Mouse (Mus musculus) right cerebral cortex, postnatal 10 days (tissue): ENCODE data around the gene Acot11.
"Not testable (repeated sequence)": the region's sequence is repeated elsewhere in the genome, so short reads cannot be mapped to it uniquely, and the experiment has no call there.

Source experiments
- DNase-seq, 2 experiments: peaks; one replicate each; pipeline ENCODE4 v3.0.0; 2021; ENCODE audit warnings: low spot score in 2 of 2

Gene Acot11

DNA sequence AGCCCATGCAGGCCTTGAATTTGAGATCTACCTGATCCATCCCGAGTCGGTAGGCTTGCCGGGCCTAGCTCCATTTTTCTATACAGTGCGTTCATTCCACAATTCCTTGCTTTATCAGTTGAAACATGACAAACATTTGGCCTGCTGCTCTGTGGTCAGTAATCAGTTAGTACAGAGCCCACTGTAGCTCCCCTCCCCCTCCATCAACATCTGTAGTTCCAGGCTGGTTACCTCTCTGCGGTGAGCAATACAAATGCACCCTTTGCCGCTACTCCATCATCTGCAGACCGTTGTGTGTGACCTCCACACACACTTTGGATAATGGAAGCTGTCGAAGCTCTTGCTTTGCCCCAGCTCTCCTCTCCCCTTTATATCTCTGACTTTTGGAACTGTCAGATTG is 6.4 kb upstream of the Acot11 start:
- no peak for DNase-seq

DNA sequence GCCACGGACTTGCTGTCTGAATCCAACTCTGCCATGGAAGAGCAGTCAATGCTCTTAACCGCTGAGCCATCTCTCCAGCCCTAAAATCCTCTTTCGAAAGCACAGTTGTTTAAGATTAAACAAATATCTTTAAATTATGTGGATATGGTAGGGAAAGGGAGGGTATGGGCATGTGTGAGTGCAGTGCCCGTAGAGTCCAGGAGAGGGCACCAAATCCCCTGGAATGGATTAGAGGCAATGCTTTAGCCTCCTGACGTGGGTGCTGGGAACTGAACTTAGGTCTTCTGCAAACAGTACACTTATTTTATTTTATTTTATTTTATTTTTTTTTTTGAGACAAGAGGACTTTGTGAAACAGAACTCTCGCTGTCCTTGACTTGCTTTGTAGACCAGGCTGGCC is 5.2 kb upstream of the Acot11 start:
- DNase-seq, result no peak

GRCm38 (mm10) chr4:106807287-106807686 is 2.5 kb upstream of the Acot11 start:
- no peak for DNase-seq

DNA sequence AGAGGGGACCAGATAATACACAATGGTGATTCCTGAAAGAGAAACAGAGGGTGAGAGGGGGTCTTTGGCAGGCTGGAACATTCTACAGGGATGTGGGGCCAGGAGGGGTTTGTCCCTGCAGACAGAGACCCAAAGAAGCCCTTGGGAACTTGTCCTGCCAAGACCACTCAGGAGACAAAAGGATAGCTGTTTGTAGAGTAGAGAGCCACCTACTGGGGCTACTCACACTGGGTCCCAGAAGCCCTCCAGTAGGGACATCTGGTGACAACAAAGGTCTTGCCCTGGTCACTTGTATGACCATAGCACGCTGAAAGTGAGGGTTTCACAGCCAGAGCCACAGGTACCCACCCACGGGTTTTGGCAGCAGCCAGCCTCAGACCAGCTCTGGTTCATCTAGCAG is 1.1 kb upstream of the Acot11 start:
- no peak for DNase-seq

DNA sequence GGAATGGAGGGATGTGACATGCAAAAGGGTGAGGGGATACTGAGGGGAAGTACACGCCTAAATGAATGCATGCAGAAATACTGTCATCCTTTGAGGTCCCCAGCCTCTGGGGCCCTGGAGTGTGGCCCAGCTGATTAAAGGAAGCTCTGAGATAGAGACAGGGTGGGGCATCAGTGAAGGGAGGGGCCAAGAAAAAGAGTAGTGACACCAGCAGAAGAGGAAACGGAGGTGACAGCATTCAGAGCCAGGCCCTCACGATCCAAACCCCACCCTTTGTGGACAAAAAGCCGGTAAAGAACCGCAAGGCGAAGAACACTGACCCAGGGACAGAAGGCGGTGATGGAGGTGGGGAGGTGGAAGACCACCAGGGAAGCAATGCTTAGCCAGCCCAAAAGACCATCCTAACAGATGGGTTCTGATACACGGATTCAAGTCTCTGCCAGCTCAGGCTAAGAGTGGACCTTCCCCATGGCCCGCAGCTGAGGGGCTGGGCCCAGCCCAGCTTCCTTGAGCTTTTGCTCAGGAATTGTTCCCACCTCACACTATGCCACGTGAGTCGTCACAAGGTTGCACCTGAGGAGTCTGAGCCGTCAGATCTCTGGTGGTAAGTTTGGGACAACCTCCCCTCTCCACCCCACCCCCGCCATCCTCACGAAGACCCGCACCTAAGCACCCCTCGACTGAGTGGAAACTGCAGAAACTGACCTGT is 443 bp downstream of the Acot11 start:
- no peak for DNase-seq

DNA sequence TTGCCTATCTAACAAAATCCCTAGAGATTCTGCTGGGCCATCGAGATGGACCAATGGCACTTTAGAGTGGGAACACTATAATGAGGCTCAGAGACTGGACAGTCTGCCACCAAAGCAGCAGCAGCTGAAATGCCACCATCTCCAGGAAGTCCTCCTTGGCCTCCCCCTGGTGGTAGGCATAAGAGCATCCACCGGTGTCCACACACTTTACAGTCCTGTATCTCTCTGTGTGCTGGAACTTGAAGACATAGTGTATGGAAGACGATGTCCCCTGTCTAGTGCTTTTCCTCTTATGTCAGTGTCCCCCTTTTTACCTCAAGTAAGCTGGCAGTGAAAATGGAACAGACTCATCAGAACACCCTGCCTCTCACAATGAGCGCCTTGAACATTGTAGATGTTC is 1.0 kb downstream of the Acot11 start:
- no peak for DNase-seq

GRCm38 (mm10) chr4:106799772-106800336 is 4.9 kb downstream of the Acot11 start:
- peak; percentile 77 to 86 for DNase-seq

GRCm38 (mm10) chr4:106798908-106799546 is 5.8 kb downstream of the Acot11 start:
- DNase-seq, result peak; percentile 62 to 76

GRCm38 (mm10) chr4:106795289-106795688 is 9.5 kb downstream of the Acot11 start:
- DNase-seq, result no peak

DNA sequence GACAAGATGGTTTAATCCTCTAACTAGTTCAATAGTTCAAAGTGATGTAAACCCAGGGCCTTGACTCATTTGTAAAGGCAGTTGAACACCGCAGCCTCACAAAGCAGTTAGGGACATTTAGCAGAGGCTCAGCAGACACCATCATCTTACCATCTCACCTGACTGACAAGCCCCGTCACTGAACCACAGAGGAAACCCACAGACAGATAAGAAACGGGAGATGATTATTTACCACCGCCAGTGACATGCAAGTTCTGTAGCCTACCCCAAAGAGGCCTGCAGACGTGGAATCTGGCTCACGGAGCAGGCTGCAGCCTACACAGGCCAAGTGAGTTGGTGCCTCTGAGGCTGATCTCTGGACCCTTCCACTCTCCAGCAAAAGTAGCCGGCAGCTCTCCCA is 10.6 kb downstream of the Acot11 start:
- no peak for DNase-seq

DNA sequence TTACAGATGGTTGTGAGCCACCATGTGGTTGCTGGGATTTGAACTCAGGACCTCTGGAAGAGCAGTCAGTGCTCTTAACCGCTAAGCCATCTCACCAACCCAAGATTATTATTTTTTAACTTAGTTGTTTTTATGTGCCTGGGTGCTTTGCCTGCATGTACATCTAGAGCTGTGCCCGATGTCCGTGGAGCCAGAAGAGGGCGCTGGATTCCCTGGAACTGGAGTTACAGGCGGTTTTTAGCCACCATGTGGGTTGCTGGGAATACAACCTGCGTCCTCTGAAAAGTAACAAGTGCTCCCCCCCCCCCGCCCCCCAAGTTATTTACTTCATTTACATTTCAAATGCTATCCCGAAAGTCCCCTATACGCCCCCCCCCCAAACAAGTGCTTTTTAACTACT is 11.0 kb downstream of the Acot11 start:
- DNase-seq, result not testable (repeated sequence)

- DNase-seq, result no peak
Observed at GRCm38 (mm10) chr4:106792276-106792675, 12.5 kb downstream of the Acot11 start.

GRCm38 (mm10) chr4:106790938-106791337 is 13.9 kb downstream of the Acot11 start:
- no peak for DNase-seq

GRCm38 (mm10) chr4:106790218-106790617 is 14.6 kb downstream of the Acot11 start:
- not testable (repeated sequence) for DNase-seq

DNA sequence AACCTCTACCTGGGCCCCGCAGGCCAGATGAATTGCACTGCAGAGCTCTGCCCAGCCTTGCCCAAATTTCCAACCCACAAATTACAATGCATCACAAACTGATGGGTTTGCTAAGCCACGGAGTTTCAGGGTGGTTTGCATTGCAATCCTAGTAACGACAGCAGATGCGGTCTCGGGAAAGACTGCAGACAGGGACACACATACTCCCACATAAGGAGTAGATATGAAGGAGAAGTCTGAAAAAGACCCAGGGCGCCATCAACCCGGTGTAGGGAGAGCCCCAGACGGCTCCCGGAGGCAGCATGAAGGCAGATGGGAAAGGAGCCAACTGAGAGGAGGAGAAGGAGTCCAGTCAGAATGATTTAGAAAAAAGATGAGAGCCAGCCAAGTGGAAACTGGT is 15.1 kb downstream of the Acot11 start:
- peak; percentile 54 to 67 for DNase-seq

- DNase-seq, result no peak
Observed at GRCm38 (mm10) chr4:106788627-106789026, 16.2 kb downstream of the Acot11 start.

DNA sequence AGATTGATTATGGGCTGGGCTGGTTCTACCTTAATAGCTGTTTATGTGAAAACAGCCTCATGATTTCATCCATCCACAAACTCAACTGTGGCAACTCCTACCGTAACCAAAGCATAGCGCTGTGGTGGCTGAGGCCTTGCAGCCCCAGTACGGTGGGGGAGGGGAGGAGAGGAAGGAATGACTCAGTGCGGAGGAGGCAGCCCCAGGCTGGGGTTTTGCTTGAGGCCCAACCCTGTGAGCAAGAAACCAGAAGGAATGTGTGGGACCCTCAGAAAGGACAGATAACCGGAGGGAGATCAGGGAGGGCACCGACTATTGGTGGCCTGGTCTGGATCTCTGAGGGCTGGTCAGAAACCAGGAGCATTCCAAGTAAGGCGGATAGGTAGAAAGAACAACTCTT is 17.0 kb downstream of the Acot11 start:
- DNase-seq, result no peak

DNA sequence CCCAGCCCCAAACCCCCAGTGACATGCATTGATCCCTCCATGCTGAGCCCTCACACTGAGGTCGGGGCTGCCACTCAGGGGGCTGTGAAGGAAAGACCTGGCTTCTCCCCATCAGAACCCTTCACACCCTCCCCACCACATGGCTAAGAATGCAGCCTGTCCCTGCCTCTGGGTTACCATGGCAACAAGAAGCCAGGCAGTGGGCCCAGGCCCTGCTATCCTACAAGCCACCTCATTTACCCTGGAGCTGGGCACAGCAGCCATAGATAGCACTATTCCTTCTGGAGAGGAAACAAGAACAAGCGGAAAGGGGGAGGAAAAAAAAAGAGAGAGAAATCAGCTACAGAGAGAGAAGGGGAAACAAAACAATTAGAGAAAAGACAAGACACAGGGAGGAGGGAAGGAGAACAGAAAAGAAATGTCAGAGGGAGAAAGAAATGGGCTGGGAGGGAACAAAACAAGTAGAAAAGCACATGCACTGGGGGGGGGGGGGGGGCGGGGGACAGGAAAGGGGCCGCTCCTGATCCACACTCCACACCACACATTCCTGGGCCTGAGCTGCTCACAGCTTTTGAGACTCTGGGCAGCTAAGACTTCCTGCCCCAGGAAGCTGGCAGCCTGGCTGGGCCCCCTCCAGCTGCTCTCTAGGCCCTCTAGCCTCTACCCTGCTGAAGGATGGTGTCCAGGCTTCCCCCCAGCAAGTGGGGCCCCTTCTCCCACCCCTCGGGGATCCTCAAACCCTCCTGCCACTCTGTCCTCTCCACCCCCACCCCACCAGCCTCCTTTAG is 18.9 kb downstream of the Acot11 start:
- DNase-seq, result peak; percentile 92 to 95

GRCm38 (mm10) chr4:106785345-106785744 is 19.5 kb downstream of the Acot11 start:
- no peak for DNase-seq

DNA sequence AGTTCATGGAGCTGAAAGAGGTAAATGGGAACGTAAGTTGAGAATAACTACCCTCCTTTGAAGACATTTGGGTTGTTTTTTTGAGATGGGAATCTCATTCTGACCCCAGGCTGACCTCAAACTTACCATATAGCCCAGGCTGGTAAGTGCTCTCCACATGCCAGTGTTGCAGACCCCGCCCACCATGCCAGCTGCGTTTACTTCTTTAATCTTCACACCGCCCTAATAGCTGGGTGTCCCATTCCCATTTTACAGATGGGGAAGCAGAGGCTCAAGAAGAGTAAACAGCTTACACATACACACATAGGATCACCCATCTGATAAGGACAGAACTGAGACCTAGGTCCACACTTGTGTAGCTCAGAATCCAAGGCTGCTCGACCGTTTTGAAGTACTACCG is 20.0 kb downstream of the Acot11 start:
- DNase-seq, result no peak

GRCm38 (mm10) chr4:106783137-106783536 is 21.7 kb downstream of the Acot11 start:
- DNase-seq, result no peak

DNA sequence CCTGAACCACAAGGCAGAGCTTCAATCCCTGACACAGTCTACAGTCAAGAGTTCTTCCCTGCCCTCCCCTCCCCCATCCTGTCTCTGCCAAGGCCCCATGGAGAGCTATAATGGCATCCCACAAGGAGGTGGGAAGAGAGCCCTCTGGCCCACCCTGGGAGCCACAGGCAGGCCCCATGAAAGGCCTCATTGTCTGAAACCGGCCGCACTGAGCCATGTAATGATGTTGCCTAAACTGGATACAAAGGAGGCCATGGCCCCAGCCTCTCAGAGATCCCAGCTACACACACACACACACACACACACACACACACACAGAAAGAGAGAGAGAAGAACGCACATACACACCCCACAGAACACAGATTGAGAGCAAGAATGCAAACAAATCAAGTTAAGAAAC is 24.8 kb downstream of the Acot11 start:
- peak; percentile 67 for DNase-seq
